Comparison of ENCODE assay signal across 8 mouse cellular contexts in genomic region chr13:38634256-38634799, GRCm38 (mm10). TPM values are rescaled to one million over a fixed set of nuclear protein-coding genes. Genes with fewer than 3 reads are reported as not detected.
DNase-seq lines count a peak whose midpoint lies in the region; ATAC-seq lines count a peak whose summit lies in the region.

No protein-coding gene starts in this region.

- peak overlapping the region; percentile 63 for H3K9ac ChIP-seq in embryonic facial prominence, embryonic 15.5 days
- H3K9ac ChIP-seq in hindbrain, embryonic 15.5 days, result peak overlapping the region; percentile 77
- peak overlapping the region; percentile 76 for H3K9ac ChIP-seq in neural tube, embryonic 12.5 days

- no peaks in the 10 kb centered on the region for H3K27me3 ChIP-seq in heart, embryonic 10.5 days (ENCODE audit: insufficient read depth, poor library complexity, severe bottlenecking)
- H3K27me3 ChIP-seq in embryonic facial prominence, embryonic 15.5 days, result no peaks in the 10 kb centered on the region
- H3K27me3 ChIP-seq in hindbrain, embryonic 15.5 days, result no peaks in the 10 kb centered on the region
- H3K27me3 ChIP-seq in limb, embryonic 10.5 days (ENCODE audit: low read depth, poor library complexity, severe bottlenecking), result no peaks in the 10 kb centered on the region
- no peaks in the 10 kb centered on the region for H3K27me3 ChIP-seq in neural tube, embryonic 12.5 days (replicated peaks)

- peaks cover 7% of the 10 kb centered on the region; the same call in 1 of the 2 replicates for H3K36me3 ChIP-seq in heart, embryonic 10.5 days
- H3K36me3 ChIP-seq in embryonic facial prominence, embryonic 15.5 days, result no peaks in the 10 kb centered on the region
- no peaks in the 10 kb centered on the region for H3K36me3 ChIP-seq in hindbrain, embryonic 15.5 days
- 0 out of 2 replicates have a peak, but pooled peaks cover 3% of the 10 kb centered on the region for H3K36me3 ChIP-seq in limb, embryonic 10.5 days
- H3K36me3 ChIP-seq in neural tube, embryonic 12.5 days, result no peaks in the 10 kb centered on the region

- DNase-seq in heart, embryonic 10.5 days (ENCODE audit: low spot score), result no peak
- DNase-seq in heart, postnatal 10 days, result no peak
- no peak for DNase-seq in limb, embryonic 10.5 days (ENCODE audit: low spot score)
- DNase-seq in gastrocnemius, postnatal 4 days (ENCODE audit: low spot score in 2 of 2), result no peak

- peak overlapping the region; percentile 92 for H3K27ac ChIP-seq in heart, embryonic 10.5 days
- H3K27ac ChIP-seq in embryonic facial prominence, embryonic 15.5 days (replicated peaks), result peak overlapping the region; percentile 86
- H3K27ac ChIP-seq in hindbrain, embryonic 15.5 days (replicated peaks), result peak overlapping the region; percentile 81
- peak overlapping the region; percentile 93 for H3K27ac ChIP-seq in limb, embryonic 10.5 days
- no peak overlapping the region for H3K27ac ChIP-seq in neural tube, embryonic 12.5 days

- intact Hi-C loops in heart, postnatal 10 days (cut with DNase I), result no loop called here

- peak; percentile 12 for ATAC-seq in CD4-positive, CD25-positive, alpha-beta regulatory T cell, adult 4 months
- ATAC-seq in embryonic facial prominence, embryonic 15.5 days (ENCODE audit: insufficient number of reproducible peaks, low FRiP score, low TSS enrichment, low read depth), result peak; percentile 67
- peak; percentile 87 for ATAC-seq in hindbrain, embryonic 15.5 days (ENCODE audit: low FRiP score, low read depth)
- ATAC-seq in neural tube, embryonic 12.5 days (ENCODE audit: low FRiP score, low read depth), result peak; percentile 83

- no peaks in the 10 kb centered on the region for H3K9me3 ChIP-seq in heart, embryonic 10.5 days
- H3K9me3 ChIP-seq in embryonic facial prominence, embryonic 15.5 days (replicated peaks), result no peaks in the 10 kb centered on the region
- no peaks in the 10 kb centered on the region for H3K9me3 ChIP-seq in hindbrain, embryonic 15.5 days
- H3K9me3 ChIP-seq in limb, embryonic 10.5 days (replicated peaks), result no peaks in the 10 kb centered on the region
- no peaks in the 10 kb centered on the region for H3K9me3 ChIP-seq in neural tube, embryonic 12.5 days

- peaks cover 6% of the 10 kb centered on the region; the same call in 1 of the 2 replicates for H3K4me1 ChIP-seq in heart, embryonic 10.5 days
- peaks cover 10% of the 10 kb centered on the region for H3K4me1 ChIP-seq in embryonic facial prominence, embryonic 15.5 days
- peaks cover 10% of the 10 kb centered on the region for H3K4me1 ChIP-seq in hindbrain, embryonic 15.5 days (replicated peaks)
- H3K4me1 ChIP-seq in limb, embryonic 10.5 days, result peaks cover 6% of the 10 kb centered on the region; the same call in 1 of the 2 replicates
- peaks cover 8% of the 10 kb centered on the region; the same call in 1 of the 2 replicates for H3K4me1 ChIP-seq in neural tube, embryonic 12.5 days

- WGBS in heart, embryonic 10.5 days, result 1% methylated on average over 19 of the region's 19 CpGs
- under 1% methylated on average over 19 of the region's 19 CpGs for WGBS in embryonic facial prominence, embryonic 15.5 days
- WGBS in hindbrain, embryonic 15.5 days, result under 1% methylated on average over 19 of the region's 19 CpGs
- WGBS in limb, embryonic 10.5 days, result 1% methylated on average over 19 of the region's 19 CpGs
- 2% methylated on average over 19 of the region's 19 CpGs for WGBS in neural tube, embryonic 12.5 days

- H3K4me2 ChIP-seq in embryonic facial prominence, embryonic 15.5 days (replicated peaks), result peak overlapping the region; percentile 65
- H3K4me2 ChIP-seq in hindbrain, embryonic 15.5 days, result peak overlapping the region; percentile 60
- peak overlapping the region; percentile 73 for H3K4me2 ChIP-seq in neural tube, embryonic 12.5 days (replicated peaks)

- peak overlapping the region; percentile 78 for H3K4me3 ChIP-seq in heart, embryonic 10.5 days
- H3K4me3 ChIP-seq in embryonic facial prominence, embryonic 15.5 days (replicated peaks), result peak overlapping the region; percentile 98
- peak overlapping the region; percentile 78 for H3K4me3 ChIP-seq in hindbrain, embryonic 15.5 days
- peak overlapping the region; percentile 94 for H3K4me3 ChIP-seq in limb, embryonic 10.5 days
- peak overlapping the region; percentile 73 for H3K4me3 ChIP-seq in neural tube, embryonic 12.5 days

RNA-seq across cellular contexts. Expression of gene Bloc1s5, which starts 0.6 kb away (rescaled TPM):
- polyA plus RNA-seq in heart, embryonic 10.5 days (2016; fragmentation: Nextera tagmentation; extraction: Ambion mirVana), result 17.5 and 21.6 TPM in 2 replicates
- total RNA-seq in heart, postnatal 10 days (2021), result 10 to 100 TPM; 10.4 to 13.0 TPM
- 1 to 10 TPM; 7.8 to 9.4 TPM for polyA plus RNA-seq in CD4-positive, CD25-positive, alpha-beta regulatory T cell, adult 4 months (2017; shearing (Covaris generic))
- 16.8 and 17.2 TPM in 2 replicates for polyA plus RNA-seq in embryonic facial prominence, embryonic 15.5 days (2015; fragmentation: Nextera tagmentation; extraction: Ambion mirVana)
- polyA plus RNA-seq in hindbrain, embryonic 15.5 days (2015; fragmentation: Nextera tagmentation; extraction: Ambion mirVana), result 20.5 and 20.8 TPM in 2 replicates
- 20.7 and 23.5 TPM in 2 replicates for polyA plus RNA-seq in limb, embryonic 10.5 days (2016; fragmentation: Nextera tagmentation; extraction: Ambion mirVana)
- 24.1 and 25.6 TPM in 2 replicates for polyA plus RNA-seq in neural tube, embryonic 12.5 days (2016; fragmentation: Nextera tagmentation; extraction: Ambion mirVana)
- total RNA-seq in gastrocnemius, postnatal 4 days (2021), result 10 to 100 TPM; 10.2 to 10.8 TPM

RNA-seq across cellular contexts. Expression of gene Eef1e1, which starts 24.5 kb away (rescaled TPM):
- 56.3 and 64.5 TPM in 2 replicates for polyA plus RNA-seq in heart, embryonic 10.5 days (2016; fragmentation: Nextera tagmentation; extraction: Ambion mirVana)
- 10 to 100 TPM; 12.9 to 15.9 TPM for total RNA-seq in heart, postnatal 10 days (2021)
- polyA plus RNA-seq in CD4-positive, CD25-positive, alpha-beta regulatory T cell, adult 4 months (2017; shearing (Covaris generic)), result 10 to 100 TPM; 40.4 to 47.1 TPM
- polyA plus RNA-seq in embryonic facial prominence, embryonic 15.5 days (2015; fragmentation: Nextera tagmentation; extraction: Ambion mirVana), result 33.8 and 37.4 TPM in 2 replicates
- polyA plus RNA-seq in hindbrain, embryonic 15.5 days (2015; fragmentation: Nextera tagmentation; extraction: Ambion mirVana), result 97.5 and 106 TPM in 2 replicates
- 59.0 and 71.6 TPM in 2 replicates for polyA plus RNA-seq in limb, embryonic 10.5 days (2016; fragmentation: Nextera tagmentation; extraction: Ambion mirVana)
- 65.2 and 68.9 TPM in 2 replicates for polyA plus RNA-seq in neural tube, embryonic 12.5 days (2016; fragmentation: Nextera tagmentation; extraction: Ambion mirVana)
- 10 to 100 TPM; 13.7 to 18.0 TPM for total RNA-seq in gastrocnemius, postnatal 4 days (2021)

Comparison
In these comparisons a context has a peak if more than half of its experiments do, and no peak if none do; other contexts are left out.
1. ATAC-seq: peak in every context shown above with its lines; median percentile 87 in hindbrain, embryonic 15.5 days; 83 in neural tube, embryonic 12.5 days; 67 in embryonic facial prominence, embryonic 15.5 days; 12 in CD4-positive, CD25-positive, alpha-beta regulatory T cell, adult 4 months.